Mouse (Mus musculus) forebrain, embryonic 14.5 days (tissue): ENCODE results near the gene Npcd. TPM values are rescaled to one million over a fixed set of nuclear protein-coding genes. Genes with fewer than 3 reads are reported as not detected.
A peak's percentile ranks its signal among the peaks of the same experiment; 100 is the strongest.

Experiments
- ATAC-seq: fragments of 200-750 bp; cut with Nextera tagmentation; 2 replicates; pipeline ENCODE4 v1.8.0; 2017; ENCODE audit warnings: mild to moderate bottlenecking, moderate library complexity
- DNase-seq: peaks from one replicate; pipeline ENCODE4 v3.0.0-alpha.2; 2015; ENCODE audit warnings: low spot score
- H3K27ac ChIP-seq: fragments of 300-500 bp; sonication (generic); 2 replicates; pipeline ENCODE4 v1.5.1; 2014; ENCODE audit warnings: low read depth, mild to moderate bottlenecking, control low read depth, low read length, moderate library complexity
- H3K27me3 ChIP-seq: fragments of 300-500 bp; sonication (generic); replicated peaks from 2 replicates; pipeline ENCODE4 v1.6.1; 2014; ENCODE audit warnings: low read length, control low read depth, mixed read lengths; ENCODE audit not compliant: control insufficient read depth, insufficient read depth
- H3K36me3 ChIP-seq: fragments of 300-500 bp; sonication (generic); 2 replicates; pipeline ENCODE4 v1.6.1; 2014; ENCODE audit warnings: low read length, control low read depth; ENCODE audit not compliant: control insufficient read depth, insufficient read depth
- H3K4me1 ChIP-seq: fragments of 300-500 bp; sonication (generic); 2 replicates; pipeline ENCODE4 v1.6.1; 2014; ENCODE audit warnings: antibody characterized with exemption, low read length, control low read depth; ENCODE audit not compliant: control insufficient read depth, insufficient read depth
- H3K4me2 ChIP-seq: fragments of 300-500 bp; sonication (generic); 2 replicates; pipeline ENCODE4 v1.6.1; 2014; ENCODE audit warnings: mild to moderate bottlenecking, control low read depth, low read length
- H3K4me3 ChIP-seq: fragments of 300-500 bp; sonication (generic); 2 replicates; pipeline ENCODE4 v1.5.1; 2014; ENCODE audit warnings: low read depth, low read length, control low read depth
- H3K9ac ChIP-seq: fragments of 300-500 bp; sonication (generic); 2 replicates; pipeline ENCODE4 v1.6.1; 2014; ENCODE audit warnings: mild to moderate bottlenecking, low read length, control low read depth, moderate library complexity
- H3K9me3 ChIP-seq: fragments of 300-500 bp; sonication (generic); replicated peaks from 2 replicates; pipeline ENCODE4 v1.6.1; 2016; ENCODE audit warnings: low read length, control low read depth, mixed read lengths; ENCODE audit not compliant: control insufficient read depth
- WGBS: fragments of 180-500 bp; shearing (Covaris S2); extraction: QIAGEN DNeasy Blood & Tissue Kit; methylation state at CpG from one replicate; pipeline ENCODE4 v1.1.7; 2014; 5-methylcytosine and 5-hydroxymethylcytosine counted together
- polyA plus RNA-seq: library from polyadenylated mRNA; unstranded; fragments of >200 nt; fragmentation: Nextera tagmentation; extraction: Ambion mirVana; gene quantifications from 2 replicates; pipeline ENCODE4 v1.2.1, GENCODE M21; 2014

Npcd gene
- polyA plus RNA-seq, 1 experiment from 2014 or later = not detected

DNA sequence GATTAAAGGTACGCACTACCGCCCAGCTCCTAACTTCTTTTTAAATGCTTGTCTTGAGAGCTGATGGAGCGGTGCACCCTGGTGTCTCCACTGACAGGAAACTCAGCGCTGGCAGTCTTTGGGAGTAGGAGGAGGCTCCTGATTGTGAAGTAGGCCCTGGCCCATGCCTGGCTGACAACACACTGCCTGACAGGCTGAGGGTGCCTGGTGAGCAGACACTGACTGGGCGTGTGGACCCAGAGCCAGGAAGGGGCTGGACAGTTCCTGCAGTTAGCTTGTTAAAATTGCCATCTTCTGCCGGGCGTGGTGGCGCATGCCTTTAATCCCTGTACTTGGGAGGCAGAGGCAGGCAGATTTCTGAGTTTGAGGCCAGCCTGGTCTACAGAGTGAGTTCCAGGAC, 83.8 kb downstream of the Npcd start:
- H3K36me3 ChIP-seq = no peaks in the 10 kb centered on the region
- no peak overlapping the region for H3K4me2 ChIP-seq
- 92% methylated on average over 8 of the region's 8 CpGs for WGBS
- H3K4me1 ChIP-seq = no peaks in the 10 kb centered on the region
- H3K9me3 ChIP-seq = no peaks in the 10 kb centered on the region
- no peak overlapping the region for H3K9ac ChIP-seq
- no peaks in the 10 kb centered on the region for H3K27me3 ChIP-seq
- DNase-seq (no peak), ATAC-seq (no peak)
- H3K27ac ChIP-seq = no peak overlapping the region
- H3K4me3 ChIP-seq = no peak overlapping the region

DNA sequence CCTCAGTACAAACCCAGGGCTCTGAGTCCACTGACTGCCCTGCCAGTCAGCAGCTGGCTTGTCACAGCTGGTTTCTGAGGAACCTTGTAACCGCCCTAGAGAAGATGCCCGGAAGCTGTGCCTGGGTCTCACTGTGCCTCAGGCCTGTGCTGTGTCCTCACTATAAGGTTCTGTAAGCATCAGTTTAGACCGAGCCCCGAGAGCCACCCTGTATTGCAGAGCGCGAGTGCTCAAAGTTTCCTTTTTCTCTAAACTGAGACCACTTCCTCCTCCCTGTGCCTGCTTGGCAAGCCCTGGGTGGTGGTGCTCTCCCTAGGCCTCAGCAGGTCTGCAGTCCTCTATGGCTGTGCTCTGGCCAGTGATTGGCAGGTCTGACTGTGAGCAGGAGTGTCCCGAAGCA, 84.9 kb downstream of the Npcd start:
- Histone ChIP-seq H3K9me3 (no peaks in the 10 kb centered on the region), H3K4me3 (no peak overlapping the region), H3K36me3 (no peaks in the 10 kb centered on the region), H3K4me2 (no peak overlapping the region), H3K4me1 (no peaks in the 10 kb centered on the region), H3K9ac (no peak overlapping the region), H3K27me3 (no peaks in the 10 kb centered on the region), H3K27ac (no peak overlapping the region)
- ATAC-seq (no peak), DNase-seq (no peak)
- WGBS = 94% methylated on average over 7 of the region's 7 CpGs

DNA sequence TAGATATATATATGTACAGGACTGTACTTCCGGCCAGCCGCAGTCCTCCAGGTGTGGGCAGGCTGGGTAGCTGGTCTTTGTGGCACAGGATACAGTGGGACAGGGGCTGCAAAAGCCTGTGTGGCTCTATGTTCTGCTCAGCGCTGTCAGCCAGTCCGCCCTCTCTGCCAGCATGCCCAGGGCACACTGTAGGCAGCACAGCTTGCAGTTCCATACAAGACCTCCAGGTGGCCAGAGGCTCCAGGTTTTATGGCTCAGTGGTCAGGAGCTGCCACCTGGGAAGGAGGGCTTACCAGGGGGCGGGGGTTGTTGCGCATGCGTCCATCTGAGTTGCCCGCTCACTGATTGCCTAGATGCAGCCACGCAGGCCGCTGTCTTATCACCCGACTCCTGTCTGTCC, 86.0 kb downstream of the Npcd start:
- WGBS = 52% methylated on average over 11 of the region's 11 CpGs
- Histone ChIP-seq H3K4me3 (no peak overlapping the region), H3K36me3 (no peaks in the 10 kb centered on the region), H3K9me3 (no peaks in the 10 kb centered on the region), H3K27me3 (no peaks in the 10 kb centered on the region), H3K27ac (no peak overlapping the region), H3K4me1 (peaks cover 3% of the 10 kb centered on the region; the same call in 1 of the 2 replicates), H3K9ac (no peak overlapping the region), H3K4me2 (no peak overlapping the region)
- ATAC-seq (peak; percentile 29; the same call in 1 of the 2 replicates), DNase-seq (peak; percentile 51)

- Histone ChIP-seq H3K4me1 (peaks cover 10% of the 10 kb centered on the region), H3K4me2 (no peak overlapping the region), H3K27ac (no peak overlapping the region), H3K27me3 (no peaks in the 10 kb centered on the region), H3K9me3 (no peaks in the 10 kb centered on the region), H3K9ac (no peak overlapping the region), H3K36me3 (no peaks in the 10 kb centered on the region), H3K4me3 (no peak overlapping the region)
- 90% methylated on average over 5 of the region's 5 CpGs for WGBS
- no peak for ATAC-seq
- no peak for DNase-seq
Observed at GRCm38 (mm10) chr15:79745883-79746282, 88.2 kb downstream of the Npcd start.

GRCm38 (mm10) chr15:79745312-79745711, 88.7 kb downstream of the Npcd start:
- Histone ChIP-seq H3K27ac (no peak overlapping the region), H3K4me1 (peaks cover 15% of the 10 kb centered on the region), H3K36me3 (no peaks in the 10 kb centered on the region), H3K9ac (no peak overlapping the region), H3K27me3 (no peaks in the 10 kb centered on the region), H3K4me3 (no peak overlapping the region), H3K9me3 (no peaks in the 10 kb centered on the region), H3K4me2 (no peak overlapping the region)
- DNase-seq = no peak
- 88% methylated on average over 10 of the region's 10 CpGs for WGBS
- no peak for ATAC-seq

DNA sequence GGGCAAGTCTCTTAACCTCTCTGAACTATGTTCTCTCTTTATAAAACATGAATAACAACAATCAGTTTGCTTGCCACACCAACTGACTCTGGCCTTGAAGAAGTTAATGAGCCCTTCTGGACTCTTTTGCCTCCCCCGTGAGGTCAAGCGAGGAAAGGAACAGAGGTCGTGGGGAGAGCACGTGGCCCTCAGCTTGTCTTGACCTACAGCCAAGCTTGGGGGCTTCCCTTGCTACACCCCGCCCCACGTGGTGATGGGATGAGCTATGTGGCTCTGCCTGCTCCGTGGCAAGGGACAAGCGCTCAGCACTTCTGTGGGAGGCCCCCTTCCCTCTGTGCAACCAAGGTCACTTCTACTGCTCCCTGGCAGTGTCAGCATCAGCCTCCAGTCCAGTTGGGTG, 89.3 kb downstream of the Npcd start:
- Histone ChIP-seq H3K36me3 (0 out of 2 replicates have a peak, but pooled peaks cover under 1% of the 10 kb centered on the region), H3K4me2 (no peak overlapping the region), H3K4me1 (peaks cover 15% of the 10 kb centered on the region), H3K4me3 (no peak overlapping the region), H3K9ac (no peak overlapping the region), H3K9me3 (no peaks in the 10 kb centered on the region), H3K27me3 (no peaks in the 10 kb centered on the region), H3K27ac (no peak overlapping the region)
- no peak for DNase-seq
- WGBS = 78% methylated on average over 8 of the region's 8 CpGs
- ATAC-seq = no peak

DNA sequence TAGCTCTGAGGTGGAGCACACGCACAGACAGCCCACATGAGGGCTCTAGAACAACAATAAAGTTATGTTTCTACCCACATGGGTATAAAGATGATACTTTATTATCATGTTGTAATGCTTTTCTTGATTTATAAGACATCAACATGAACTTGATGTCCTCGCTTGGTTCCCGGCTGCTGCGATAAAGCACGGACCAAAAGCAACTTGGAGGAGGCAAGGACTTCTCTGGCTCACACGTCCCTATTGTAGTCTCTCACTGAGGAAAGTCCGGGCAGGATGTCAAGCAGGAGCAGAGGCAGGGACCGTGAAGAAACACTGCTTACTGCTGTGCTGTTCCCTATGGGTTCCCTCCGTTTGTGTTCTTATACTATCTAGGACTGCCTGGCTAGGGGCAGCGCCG, 90.0 kb downstream of the Npcd start:
- Histone ChIP-seq H3K9me3 (no peaks in the 10 kb centered on the region), H3K27ac (no peak overlapping the region), H3K9ac (no peak overlapping the region), H3K27me3 (no peaks in the 10 kb centered on the region), H3K4me3 (no peak overlapping the region), H3K4me1 (peaks cover 15% of the 10 kb centered on the region), H3K4me2 (no peak overlapping the region), H3K36me3 (peaks cover 8% of the 10 kb centered on the region)
- DNase-seq = no peak
- no peak for ATAC-seq
- WGBS = 92% methylated on average over 11 of the region's 11 CpGs

DNA sequence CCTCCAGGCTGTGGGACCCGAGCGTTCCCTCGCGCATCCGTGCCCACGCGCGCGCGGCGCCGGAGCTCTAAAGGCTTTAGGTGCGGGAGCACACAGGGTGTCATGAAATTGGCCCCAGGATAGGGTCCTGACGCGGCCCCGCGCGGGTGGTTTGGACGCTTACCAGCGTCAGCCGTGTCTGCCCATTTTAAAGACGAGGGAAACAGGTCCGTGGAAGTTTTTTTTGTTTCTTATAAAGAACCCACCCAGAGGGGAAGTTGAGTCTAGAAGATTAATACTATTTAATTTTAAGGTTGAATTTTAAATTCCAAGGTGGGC, 91.4 kb downstream of the Npcd start:
- WGBS = 0% methylated on average over 23 of the region's 23 CpGs
- peaks cover 22% of the 10 kb centered on the region for H3K36me3 ChIP-seq
- 0 out of 2 replicates have a peak overlapping the region, but pooled peaks have one; percentile 14 for H3K27ac ChIP-seq
- H3K4me1 ChIP-seq = peaks cover 15% of the 10 kb centered on the region
- H3K27me3 ChIP-seq = no peaks in the 10 kb centered on the region
- peak overlapping the region; percentile 87 for H3K4me3 ChIP-seq
- no peaks in the 10 kb centered on the region for H3K9me3 ChIP-seq
- peak overlapping the region; percentile 92 for H3K9ac ChIP-seq
- ATAC-seq = no peak
- H3K4me2 ChIP-seq = peak overlapping the region; percentile 55
- no peak for DNase-seq

GRCm38 (mm10) chr15:79741921-79742705, 91.9 kb downstream of the Npcd start, which contains the start of gene Sun2:
Gene Sun2 (minus strand): TSS chr15:79742536.
- ATAC-seq = peak; percentile 96
- H3K27ac ChIP-seq = 0 out of 2 replicates have a peak within 1 kb of the TSS, but pooled peaks have one; percentile 14
- H3K4me1 ChIP-seq = peaks cover 15% of the 10 kb centered on the region
- peak within 1 kb of the TSS; percentile 87 for H3K4me3 ChIP-seq
- H3K9me3 ChIP-seq = no peaks in the 10 kb centered on the region
- peak within 1 kb of the TSS; percentile 92 for H3K9ac ChIP-seq
- H3K4me2 ChIP-seq = peak within 1 kb of the TSS; percentile 55
- H3K36me3 ChIP-seq = peaks cover 27% of the 10 kb centered on the region
- peak; percentile 95 for DNase-seq
- WGBS = under 1% methylated on average over 76 of the region's 93 CpGs
- H3K27me3 ChIP-seq = no peaks in the 10 kb centered on the region
